Mouse (Mus musculus) induced T-regulatory cell, adult 2 months (primary cell): ENCODE results near the gene Rala.

Source experiments
- DNase-seq: peaks from one replicate; pipeline ENCODE4 v3.0.0-alpha.2; 2012; ENCODE audit warnings: low read depth

The Rala gene

DNA sequence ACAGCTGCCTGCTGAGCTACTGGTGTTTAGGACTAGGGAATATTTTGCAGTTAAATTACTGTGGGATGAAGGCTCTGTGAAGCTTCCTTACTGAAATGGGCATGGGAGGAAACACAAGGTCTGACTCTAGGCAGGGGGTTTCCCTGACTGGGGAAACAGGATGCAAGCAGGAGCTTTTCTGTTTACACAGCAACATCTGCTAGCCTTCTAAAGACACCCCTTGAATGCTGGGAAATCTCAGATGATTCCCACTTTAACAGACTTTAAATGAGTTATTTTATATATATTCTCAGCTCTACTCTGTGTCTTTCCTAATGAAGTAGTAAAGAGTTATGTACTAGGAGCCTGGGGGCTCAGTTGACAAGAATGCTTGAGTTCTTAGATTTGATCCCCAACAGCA, 65.0 kb downstream of the Rala start:
- DNase-seq, result peak; percentile 8

DNA sequence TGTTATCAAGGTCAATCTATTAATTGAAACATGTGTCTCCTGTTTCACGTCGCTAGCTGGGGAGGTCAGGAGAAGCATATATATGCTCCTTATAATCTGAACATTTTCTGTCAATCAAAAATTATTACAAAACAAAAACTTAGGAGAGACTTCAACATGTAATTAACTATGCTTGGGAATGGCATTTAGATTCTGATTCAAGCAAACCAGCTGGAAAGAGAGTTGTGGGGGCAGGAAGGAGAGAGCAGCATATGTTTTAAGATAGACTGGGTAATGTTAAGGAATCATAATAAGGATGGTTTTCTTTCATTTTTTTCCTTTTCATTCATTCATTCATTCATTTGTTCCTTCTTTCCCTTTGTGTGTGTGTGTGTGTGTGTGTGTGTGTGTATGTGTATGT, 77.3 kb downstream of the Rala start:
- DNase-seq, result no peak

DNA sequence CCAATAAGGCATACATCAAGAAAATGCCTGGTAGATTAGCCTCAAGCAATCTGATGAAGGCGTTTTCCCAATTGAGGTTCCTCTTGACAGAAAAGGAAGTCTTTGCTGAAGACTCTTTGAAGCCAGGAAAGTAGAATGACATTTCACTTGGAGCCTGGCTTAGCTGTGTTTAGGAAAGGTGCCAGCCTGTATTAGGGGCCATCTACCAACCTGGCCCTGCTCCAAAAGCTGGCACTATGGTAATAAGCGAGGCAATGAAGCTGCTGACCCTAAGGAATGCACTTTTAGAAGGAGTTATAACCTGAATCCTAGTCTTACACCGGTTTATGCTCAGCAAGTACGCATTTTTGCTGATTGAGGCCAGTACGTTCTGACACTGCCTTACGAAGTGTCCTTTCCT, 83.5 kb downstream of the Rala start:
- no peak for DNase-seq

DNA sequence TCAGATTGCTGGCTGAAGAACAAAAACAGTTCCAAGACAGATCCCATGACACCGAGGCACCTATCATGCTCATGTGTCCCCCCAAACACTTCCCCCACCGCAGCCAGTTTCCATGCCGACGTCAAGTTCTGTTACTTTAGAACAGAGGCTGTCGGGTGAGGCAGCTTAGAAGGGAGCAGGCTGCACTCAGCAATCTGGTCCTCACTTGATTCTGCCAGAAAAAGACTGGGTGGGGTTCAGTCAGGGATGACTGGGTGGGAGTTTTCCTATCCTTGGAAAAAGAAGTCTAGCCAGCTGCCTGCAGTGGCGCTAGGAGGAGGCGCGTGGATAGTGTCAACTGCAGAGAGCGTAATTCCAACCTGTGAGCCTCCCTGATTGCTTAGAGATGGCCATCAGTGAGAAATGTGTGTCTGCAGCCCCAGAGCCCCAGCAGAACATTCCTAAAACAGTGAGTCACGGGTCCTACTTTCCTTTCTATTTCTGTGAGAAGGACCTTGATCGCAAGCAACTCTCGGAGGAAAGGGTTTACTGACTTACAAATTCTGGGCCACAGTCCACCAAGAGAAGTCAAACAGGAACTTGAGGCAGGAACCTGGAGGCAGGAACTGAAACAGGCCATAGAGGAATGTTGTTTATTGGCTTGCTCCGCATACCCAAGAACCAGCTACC, 84.5 kb downstream of the Rala start:
- DNase-seq, result no peak

DNA sequence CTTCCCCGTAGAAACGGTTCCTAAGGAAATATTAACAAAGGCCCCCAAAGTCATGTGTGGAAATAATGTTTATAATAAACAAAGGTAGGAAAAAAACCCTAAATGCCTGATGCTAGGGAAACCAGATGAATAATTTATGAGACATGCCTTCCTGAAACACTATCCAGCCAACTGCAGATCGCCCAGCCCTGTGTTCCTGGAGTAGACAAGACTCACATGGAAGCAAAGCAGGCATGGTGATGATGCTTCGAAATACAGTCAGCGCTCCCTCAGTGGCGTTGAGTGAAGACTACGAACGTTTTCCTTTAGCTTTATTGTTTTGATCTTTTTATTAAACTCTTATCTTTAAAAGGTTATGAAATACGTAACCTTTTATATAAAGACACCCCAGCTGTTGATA, 87.0 kb downstream of the Rala start:
- DNase-seq, result no peak

DNA sequence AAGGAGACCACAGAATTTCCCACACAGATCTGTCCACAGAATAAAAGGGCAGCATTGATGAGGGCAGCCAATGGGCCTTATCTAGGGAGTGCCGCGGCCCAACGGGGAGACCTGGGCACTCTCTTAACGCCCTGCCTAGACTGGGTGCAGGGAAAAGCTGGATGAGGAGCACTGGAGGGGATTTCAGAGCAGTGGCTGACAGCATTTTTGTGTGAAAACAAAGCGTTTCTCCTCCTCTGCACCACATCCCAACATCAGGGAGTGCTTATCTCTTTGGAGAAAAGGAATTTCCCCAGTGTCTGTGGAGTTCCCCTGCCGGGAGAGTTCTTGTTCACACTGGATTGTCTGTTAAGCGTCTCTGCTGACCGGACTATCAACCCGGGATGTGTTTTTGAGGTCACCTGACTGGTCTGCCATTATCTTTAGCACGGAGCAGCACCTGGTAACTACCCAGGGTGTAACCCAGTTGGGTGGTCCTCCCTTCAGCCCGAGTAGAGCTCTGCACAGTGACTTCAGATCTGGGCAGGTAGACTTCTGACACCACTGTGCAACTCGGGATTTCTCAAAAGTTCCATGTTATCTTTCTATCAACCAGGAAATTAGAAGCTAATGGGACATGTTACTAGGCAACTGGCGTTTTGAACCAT, 88.4 kb downstream of the Rala start:
- DNase-seq, result no peak

DNA sequence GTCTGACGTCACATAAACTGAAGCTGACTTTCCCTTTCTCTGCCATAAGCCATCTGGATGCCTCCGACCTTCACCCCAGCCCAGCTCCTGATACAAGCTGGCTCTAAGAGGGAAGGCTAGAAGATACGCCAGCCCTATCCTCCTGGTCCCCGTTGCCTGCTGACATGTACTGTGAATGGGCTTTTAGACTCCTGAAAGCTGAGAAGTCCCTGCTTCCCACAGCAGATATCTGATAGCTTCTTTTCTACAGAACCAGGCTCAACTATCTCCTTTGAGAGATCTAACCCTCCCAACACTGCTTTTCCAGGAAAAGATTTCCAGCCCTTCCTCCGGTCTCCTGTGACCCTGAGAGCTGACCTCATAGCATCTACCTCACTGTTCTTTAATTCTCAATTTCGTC, 89.3 kb downstream of the Rala start:
- no peak for DNase-seq

DNA sequence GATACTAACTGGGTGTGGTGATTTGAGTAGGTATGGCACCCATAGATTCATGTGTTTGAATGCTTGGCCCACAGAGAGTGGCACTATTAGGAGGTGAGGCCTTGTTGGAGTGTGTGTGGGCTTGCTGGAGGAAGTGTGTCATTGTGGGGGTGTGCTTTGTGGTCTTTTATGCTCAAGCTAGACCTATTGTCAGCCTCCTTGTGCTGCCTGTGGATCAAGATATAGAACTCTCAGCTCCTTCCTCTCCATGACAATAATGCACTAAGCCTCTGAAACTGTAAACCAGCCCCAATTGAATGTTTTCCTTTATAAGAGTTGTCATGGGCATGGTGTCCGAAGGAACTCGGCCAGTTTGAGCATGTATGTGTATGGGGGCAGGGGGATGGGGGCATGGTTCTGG, 100.7 kb downstream of the Rala start:
- DNase-seq, result no peak

DNA sequence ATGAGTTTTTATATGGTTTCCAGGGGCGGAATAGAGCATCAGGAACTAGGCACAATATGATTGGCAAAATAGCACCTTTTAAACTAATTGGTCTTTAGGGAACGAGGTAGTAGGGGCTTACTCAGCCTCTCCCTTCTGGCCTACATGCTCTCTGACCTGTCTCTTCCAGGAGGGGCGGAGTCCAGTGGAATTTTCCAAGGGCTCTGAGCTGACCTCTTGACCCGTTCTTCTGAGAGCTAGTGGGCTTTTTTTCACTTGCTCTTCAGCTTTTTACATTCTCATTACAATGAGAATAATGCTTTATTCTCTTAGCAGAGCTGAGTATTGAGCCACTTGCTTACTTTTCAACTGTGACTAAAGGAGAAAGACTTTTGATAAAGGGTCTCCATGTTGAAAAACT, 101.3 kb downstream of the Rala start:
- no peak for DNase-seq

DNA sequence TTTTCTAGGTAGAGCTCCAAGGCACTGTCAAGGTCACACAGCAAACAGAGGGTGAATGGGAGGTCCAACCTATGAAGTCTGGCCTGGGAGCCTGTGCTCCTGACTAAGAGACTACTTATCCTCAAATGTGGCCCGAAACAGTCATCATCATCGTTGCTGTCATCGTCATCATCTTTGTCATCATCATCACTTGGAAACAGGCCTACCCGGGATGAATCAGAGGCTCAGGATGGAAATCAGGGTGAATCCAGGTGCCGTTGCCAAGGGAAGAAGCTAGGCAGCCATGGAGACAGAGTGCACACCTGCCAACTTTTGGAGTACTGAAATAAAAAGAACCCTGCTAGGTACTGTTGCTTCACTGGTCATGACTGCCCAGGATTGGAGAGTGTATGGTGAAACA, 104.9 kb downstream of the Rala start:
- no peak for DNase-seq

DNA sequence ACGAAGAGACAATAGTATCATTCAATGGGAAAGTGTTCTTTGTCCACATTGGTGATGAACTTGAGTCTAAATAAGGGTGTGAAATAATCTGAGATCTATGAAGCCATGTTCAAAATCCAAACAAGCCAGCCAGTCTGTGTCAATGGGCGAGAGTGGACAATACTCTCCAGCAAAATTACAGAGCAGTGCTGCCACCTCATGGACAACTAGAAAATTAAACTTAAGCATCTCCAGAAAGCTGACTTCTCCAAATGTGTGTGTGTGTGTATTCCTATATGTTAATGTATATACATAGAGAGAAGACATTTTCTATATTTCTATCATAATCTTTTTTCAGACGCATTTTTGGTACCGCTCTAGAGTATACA, 105.6 kb downstream of the Rala start:
- peak; percentile 79 for DNase-seq

DNA sequence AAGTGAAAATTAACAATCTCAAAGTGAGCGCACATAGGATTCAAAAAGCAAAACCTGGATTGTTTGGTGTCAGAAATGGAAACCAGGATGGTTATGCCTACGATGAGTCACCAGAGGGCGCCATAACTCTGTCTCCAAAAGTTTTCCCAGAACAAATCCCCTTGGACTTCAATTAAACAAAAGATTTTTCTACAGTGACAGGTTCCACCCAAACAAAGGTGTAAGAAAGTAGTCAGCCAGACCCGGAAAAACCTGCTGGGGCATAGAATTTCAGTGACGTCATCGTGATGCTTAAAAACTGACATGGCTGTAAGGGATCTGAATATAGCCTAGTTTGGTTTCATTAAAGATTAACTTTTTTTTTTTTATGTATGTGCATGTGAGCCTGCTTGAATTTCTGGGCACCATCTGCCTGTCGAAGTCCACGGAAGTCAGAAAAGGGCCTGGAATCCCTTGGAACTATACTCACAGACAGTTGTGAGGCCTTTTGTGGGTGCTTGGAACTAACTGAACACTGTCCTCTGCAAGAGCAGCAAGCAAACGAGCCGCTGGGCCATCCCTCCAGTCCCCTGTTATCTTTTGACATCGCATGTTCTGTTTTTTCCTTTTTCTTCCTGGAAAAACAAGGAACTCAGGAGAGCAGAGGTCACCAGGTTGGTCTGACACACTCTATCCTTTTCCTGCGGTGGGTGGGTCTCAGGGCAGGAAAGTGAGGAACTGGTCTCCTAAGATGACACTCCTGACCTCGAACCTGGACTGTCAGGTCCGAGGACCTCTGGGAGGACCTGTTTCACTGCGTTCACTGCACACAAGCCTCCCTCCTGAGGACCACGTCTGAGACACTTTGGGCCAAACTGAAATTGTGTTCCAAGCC, 106.2 kb downstream of the Rala start:
- peak; percentile 51 for DNase-seq

DNA sequence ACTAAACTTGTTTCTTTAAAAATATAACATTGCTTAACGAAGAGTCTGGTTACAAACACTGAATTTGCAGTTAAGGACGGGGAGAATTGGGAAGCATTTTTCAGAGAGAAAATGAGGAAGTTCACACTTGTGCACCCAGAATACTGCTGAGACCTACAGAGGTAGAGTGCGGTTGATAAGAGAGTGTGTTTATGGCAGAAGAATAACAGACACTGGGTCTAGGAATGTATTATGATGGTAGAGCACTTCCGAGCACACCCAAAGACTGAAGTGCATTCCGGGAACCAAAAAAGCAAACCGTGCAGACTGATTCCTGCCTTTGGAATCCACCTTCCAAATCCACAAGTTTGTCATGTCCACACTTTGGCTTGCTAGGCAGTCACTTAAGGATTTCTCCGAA, 107.2 kb downstream of the Rala start:
- no peak for DNase-seq

DNA sequence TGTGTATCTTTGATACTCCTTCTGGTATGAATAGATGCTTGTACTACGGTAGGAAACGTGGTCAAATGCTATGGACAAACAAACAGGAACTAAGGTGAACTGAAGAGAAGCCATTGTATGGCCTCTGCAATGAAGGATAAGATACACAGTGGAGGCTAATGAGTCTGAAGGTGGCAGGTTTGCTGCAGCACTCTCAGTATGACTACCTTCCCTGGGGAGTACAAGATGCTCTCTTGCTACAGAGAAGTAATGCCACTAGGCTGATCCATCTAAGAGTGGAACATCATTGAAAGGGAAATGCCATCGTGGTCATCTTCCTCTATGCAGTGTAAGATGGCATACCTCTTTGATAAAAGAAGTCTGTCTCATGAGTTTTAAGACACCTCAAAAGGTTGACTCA, 111.1 kb downstream of the Rala start:
- no peak for DNase-seq
